Mouse (Mus musculus) liver, embryonic 14.5 days (tissue): Measurements from ENCODE around the gene Ap5z1.

Experiments
- CTCF ChIP-seq: IDR thresholded peaks from 2 replicates; pipeline ENCODE4 v1.5.1; 2016; ENCODE audit warnings: antibody characterized with exemption, low read depth, control low read depth
- EP300 ChIP-seq: IDR thresholded peaks from 2 replicates; pipeline ENCODE4 v1.6.1; 2016; ENCODE audit warnings: antibody characterized with exemption, low read depth

DNA sequence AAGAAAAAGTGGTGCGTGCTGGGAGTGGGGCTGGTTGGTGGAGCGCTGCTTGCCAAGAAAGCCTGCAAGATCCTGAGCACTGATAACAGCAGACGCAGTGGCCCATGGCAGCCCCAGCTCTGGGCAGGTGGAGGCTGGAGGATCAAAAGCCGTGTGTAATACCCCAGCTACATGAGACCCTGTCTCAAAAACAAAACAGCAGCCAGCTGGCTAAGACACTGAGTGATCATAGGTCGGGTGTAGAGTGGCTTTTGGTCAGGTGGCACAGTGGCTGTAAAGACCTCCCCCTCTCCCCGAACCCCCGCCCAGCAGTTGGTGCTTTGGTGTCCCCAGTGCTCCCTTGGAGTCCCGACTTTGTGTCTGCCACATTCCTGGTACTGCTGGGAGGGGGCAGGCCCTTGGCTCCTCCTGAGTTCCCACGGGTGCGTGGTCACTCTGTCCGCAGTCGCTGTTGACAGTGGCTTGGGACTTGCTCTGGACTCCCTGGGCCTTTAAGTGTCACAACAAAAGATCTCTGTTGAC is 23.8 kb upstream of the Ap5z1 start:
- TF ChIP-seq CTCF (no peak), EP300 (no peak)
